In the genomic region with DNA sequence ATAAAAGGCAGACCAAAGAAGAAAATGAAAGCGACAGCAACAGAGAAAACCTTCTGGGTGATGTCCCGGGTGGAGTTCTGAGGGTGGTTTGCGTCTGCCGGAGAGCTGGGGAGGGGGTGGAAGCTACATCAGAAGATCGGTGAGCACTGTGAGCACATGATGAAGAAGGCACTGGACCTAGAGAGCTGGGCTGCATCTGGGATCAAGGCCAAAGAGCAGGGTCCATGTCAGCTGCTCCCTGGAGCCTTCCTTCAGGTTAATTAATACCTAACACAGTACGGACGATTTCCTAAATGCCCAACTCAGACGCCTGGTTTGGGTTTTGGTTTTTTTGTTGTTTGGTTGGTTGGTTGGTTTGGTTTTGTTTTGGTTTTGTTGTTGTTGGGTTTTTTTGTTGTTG, we compare ENCODE assay signal across 14 mouse cellular contexts.
DNase-seq lines count a peak whose midpoint lies in the region; ATAC-seq lines count a peak whose summit lies in the region.
"Had no signal": no experiment of that assay in that cellular context is flagged by ENCODE, and none has a peak within 500 bp of the region (broad histone marks: within the 10 kb centered on the region; RNA-seq: fewer than 3 reads in every experiment).

No protein-coding gene starts in this region.

- H3K27ac ChIP-seq in embryonic facial prominence, embryonic 10.5 days (replicated peaks) = peak overlapping the region; percentile 54; the same call in 1 of the 2 replicates
- no peak overlapping the region for H3K27ac ChIP-seq in embryonic facial prominence, embryonic 14.5 days (replicated peaks; ENCODE audit: low read depth, low read length)
- peak overlapping the region; percentile 58 for H3K27ac ChIP-seq in liver, embryonic 13.5 days
- H3K27ac ChIP-seq in hindbrain, embryonic 12.5 days = no peak overlapping the region
- H3K27ac ChIP-seq: limb, embryonic 12.5 days; midbrain, embryonic 12.5 days; neural tube, embryonic 12.5 days had no signal

- ATAC-seq in embryonic facial prominence, embryonic 14.5 days (ENCODE audit: low read depth) = no peak
- peak; percentile 62 for ATAC-seq in liver, embryonic 13.5 days (ENCODE audit: low read depth)
- ATAC-seq in erythroid progenitor cell, adult 5-6 weeks (replicated peaks; ENCODE audit: low FRiP score, poor library complexity, severe bottlenecking) = no peak
- ATAC-seq in hindbrain, embryonic 12.5 days (ENCODE audit: low FRiP score) = no peak

- peaks cover 40% of the 10 kb centered on the region for H3K4me1 ChIP-seq in embryonic facial prominence, embryonic 10.5 days
- H3K4me1 ChIP-seq in embryonic facial prominence, embryonic 14.5 days (ENCODE audit: control insufficient read depth, insufficient read depth, low read length) = peaks cover 29% of the 10 kb centered on the region
- H3K4me1 ChIP-seq in liver, embryonic 13.5 days (replicated peaks) = peaks cover 7% of the 10 kb centered on the region; the same call in 1 of the 2 replicates
- H3K4me1 ChIP-seq in hindbrain, embryonic 12.5 days = no peaks in the 10 kb centered on the region; the same call in 1 of the 2 replicates
- H3K4me1 ChIP-seq: midbrain, embryonic 12.5 days; neural tube, embryonic 12.5 days had no signal

- whole genome bisulfite sequencing in embryonic facial prominence, embryonic 10.5 days = 64% methylated on average over 8 of the region's 8 CpGs
- WGBS in embryonic facial prominence, embryonic 14.5 days = 57% methylated on average over 8 of the region's 8 CpGs
- 72% methylated on average over 8 of the region's 8 CpGs for WGBS in liver, embryonic 13.5 days (ENCODE audit: insufficient replicate concordance)
- WGBS in hindbrain, embryonic 12.5 days = 79% methylated on average over 8 of the region's 8 CpGs

- H3K27me3 ChIP-seq in embryonic facial prominence, embryonic 10.5 days (replicated peaks; ENCODE audit: low read depth, poor library complexity, severe bottlenecking) = no peaks in the 10 kb centered on the region
- no peaks in the 10 kb centered on the region for H3K27me3 ChIP-seq in embryonic facial prominence, embryonic 14.5 days (replicated peaks; ENCODE audit: control insufficient read depth, insufficient read depth, low read length)
- H3K27me3 ChIP-seq in liver, embryonic 13.5 days = no peaks in the 10 kb centered on the region
- H3K27me3 ChIP-seq in hindbrain, embryonic 12.5 days = no peaks in the 10 kb centered on the region
- H3K27me3 ChIP-seq: limb, embryonic 12.5 days; midbrain, embryonic 12.5 days; neural tube, embryonic 12.5 days had no signal

- no peaks in the 10 kb centered on the region for H3K9me3 ChIP-seq in embryonic facial prominence, embryonic 10.5 days
- H3K9me3 ChIP-seq in embryonic facial prominence, embryonic 14.5 days (ENCODE audit: control insufficient read depth, low read length) = 0 out of 2 replicates have a peak, but pooled peaks cover 6% of the 10 kb centered on the region
- 0 out of 2 replicates have a peak, but pooled peaks cover 6% of the 10 kb centered on the region for H3K9me3 ChIP-seq in liver, embryonic 13.5 days (replicated peaks)
- H3K9me3 ChIP-seq in hindbrain, embryonic 12.5 days (replicated peaks) = no peaks in the 10 kb centered on the region
- H3K9me3 ChIP-seq: heart, embryonic 12.5 days; limb, embryonic 12.5 days; midbrain, embryonic 12.5 days; neural tube, embryonic 12.5 days had no signal

- 0 out of 2 replicates have a peak overlapping the region, but pooled peaks have one; percentile 6 for H3K4me2 ChIP-seq in embryonic facial prominence, embryonic 14.5 days (ENCODE audit: low read depth, low read length)
- peak overlapping the region; percentile 29 for H3K4me2 ChIP-seq in liver, embryonic 13.5 days
- H3K4me2 ChIP-seq in hindbrain, embryonic 12.5 days (replicated peaks) = no peak overlapping the region
- H3K4me2 ChIP-seq: heart, embryonic 12.5 days; limb, embryonic 12.5 days; midbrain, embryonic 12.5 days; neural tube, embryonic 12.5 days had no signal

- H3K36me3 ChIP-seq in embryonic facial prominence, embryonic 10.5 days (replicated peaks) = no peaks in the 10 kb centered on the region
- H3K36me3 ChIP-seq in embryonic facial prominence, embryonic 14.5 days (ENCODE audit: control insufficient read depth, insufficient read depth, low read length) = no peaks in the 10 kb centered on the region
- no peaks in the 10 kb centered on the region for H3K36me3 ChIP-seq in liver, embryonic 13.5 days
- no peaks in the 10 kb centered on the region for H3K36me3 ChIP-seq in hindbrain, embryonic 12.5 days
- H3K36me3 ChIP-seq: heart, embryonic 12.5 days; limb, embryonic 12.5 days; midbrain, embryonic 12.5 days; neural tube, embryonic 12.5 days had no signal

- no peak overlapping the region for H3K9ac ChIP-seq in embryonic facial prominence, embryonic 14.5 days (ENCODE audit: low read depth, low read length)
- H3K9ac ChIP-seq in liver, embryonic 13.5 days = no peak overlapping the region
- H3K9ac ChIP-seq in hindbrain, embryonic 12.5 days = no peak overlapping the region
- H3K9ac ChIP-seq: heart, embryonic 12.5 days; limb, embryonic 12.5 days; midbrain, embryonic 12.5 days; neural tube, embryonic 12.5 days had no signal

- no peak overlapping the region for H3K4me3 ChIP-seq in embryonic facial prominence, embryonic 10.5 days
- no peak overlapping the region for H3K4me3 ChIP-seq in embryonic facial prominence, embryonic 14.5 days (ENCODE audit: low read depth, low read length)
- H3K4me3 ChIP-seq in liver, embryonic 13.5 days (replicated peaks) = peak overlapping the region; percentile 27; the same call in 1 of the 2 replicates
- no peak overlapping the region for H3K4me3 ChIP-seq in hindbrain, embryonic 12.5 days
- H3K4me3 ChIP-seq: heart, embryonic 12.5 days; limb, embryonic 12.5 days; midbrain, embryonic 12.5 days; neural tube, embryonic 12.5 days had no signal

- DNase-seq in embryonic facial prominence, embryonic 10.5 days (ENCODE audit: low spot score) = no peak
- no peak for DNase-seq in embryonic facial prominence, embryonic 14.5 days (ENCODE audit: low spot score)
- DNase-seq in kidney, postnatal 10 days = peak; percentile 66
- DNase-seq in liver, embryonic 13.5 days = no peak
- no peak for DNase-seq in adrenal gland, adult 2 months
- DNase-seq: adrenal gland, postnatal 14 days; lung, postnatal 36 days; thymus, postnatal 36 days had no signal

Comparison
In these comparisons a context has a peak if more than half of its experiments do, and no peak if none do; other contexts are left out.
1. H3K27ac ChIP-seq: peak in embryonic facial prominence, embryonic 10.5 days (single experiment) and liver, embryonic 13.5 days (single experiment); none in embryonic facial prominence, embryonic 14.5 days (single experiment) and hindbrain, embryonic 12.5 days (single experiment).